Mouse (Mus musculus) right cerebral cortex, postnatal 36 days (tissue): ENCODE results near the gene Csf2.
"Not testable (repeated sequence)": the region's sequence is repeated elsewhere in the genome, so short reads cannot be mapped to it uniquely, and the experiment has no call there.

Source experiments
- DNase-seq, 2 experiments: peaks; one replicate each; pipeline ENCODE4 v3.0.0; 2022; ENCODE audit warnings: low spot score in 2 of 2, mixed read lengths in 1 of 2

Gene Csf2

GRCm38 (mm10) chr11:54248940-54249717 lies at the start of gene Csf2:
TSS of gene Csf2 (minus strand) at chr11:54249667.
- DNase-seq: no peak

- DNase-seq: no peak
These were observed 49.3 kb upstream of the Csf2 start for GRCm38 (mm10) chr11:54298777-54299176.

GRCm38 (mm10) chr11:54297471-54297870 lies 48.0 kb upstream of the Csf2 start:
- DNase-seq: not testable (repeated sequence)

- no peak for DNase-seq
These were observed 47.3 kb upstream of the Csf2 start for GRCm38 (mm10) chr11:54296734-54297133.

- no peak for DNase-seq
These were observed 46.5 kb upstream of the Csf2 start for GRCm38 (mm10) chr11:54295971-54296370.

GRCm38 (mm10) chr11:54293980-54294807 lies 44.7 kb upstream of the Csf2 start:
- no peak for DNase-seq

GRCm38 (mm10) chr11:54292163-54292562 lies 42.7 kb upstream of the Csf2 start:
- no peak for DNase-seq

GRCm38 (mm10) chr11:54287821-54288453 lies 38.5 kb upstream of the Csf2 start:
- no peak for DNase-seq

GRCm38 (mm10) chr11:54271437-54271949 lies 22.0 kb upstream of the Csf2 start:
- no peak for DNase-seq

GRCm38 (mm10) chr11:54269191-54269896 lies 19.9 kb upstream of the Csf2 start:
- peak in 1 of 2 experiments; percentile 5 for DNase-seq

- DNase-seq: no peak
These were observed 17.7 kb upstream of the Csf2 start, which contains the start of gene Il3 for GRCm38 (mm10) chr11:54267177-54267576. TSS of gene Il3 (minus strand) at chr11:54267277.

- peak in 1 of 2 experiments; percentile 4 for DNase-seq
These were observed 15.1 kb upstream of the Csf2 start for GRCm38 (mm10) chr11:54264542-54264941.

- DNase-seq: no peak
These were observed 14.1 kb upstream of the Csf2 start for GRCm38 (mm10) chr11:54263405-54264031.

- DNase-seq: peak; percentile 19 to 31
These were observed 7.3 kb upstream of the Csf2 start for GRCm38 (mm10) chr11:54256624-54257376.

- DNase-seq: no peak
These were observed 4.6 kb upstream of the Csf2 start for GRCm38 (mm10) chr11:54254114-54254513.

GRCm38 (mm10) chr11:54250575-54250974 lies 1.1 kb upstream of the Csf2 start:
- DNase-seq: no peak

GRCm38 (mm10) chr11:54249748-54250147 lies 281 bp upstream of the Csf2 start:
- DNase-seq: no peak

GRCm38 (mm10) chr11:54247251-54247950 lies 2.1 kb downstream of the Csf2 start:
- DNase-seq: no peak

- no peak for DNase-seq
These were observed 5.0 kb downstream of the Csf2 start for GRCm38 (mm10) chr11:54244465-54244864.
